Mouse (Mus musculus): ENCODE measurements around the gene Bloc1s5.

- TF ChIP-seq CTCF (conservative IDR thresholded peaks at IDR 0.05; ENCODE audit: insufficient read depth, insufficient read length, low read depth, low read length) (no peak), POLR2A (IDR thresholded peaks at IDR 0.05; ENCODE audit: low read depth, low read length) (no peak)
These were observed 1.5 kb downstream of the Bloc1s5 start for GRCm38 (mm10) chr13:38633287-38634000.

Data from kidney, adult 2 months (tissue).